Mouse (Mus musculus) C2C12 (cell line): ENCODE results near the gene Igf2r. TPM values are rescaled to one million over a fixed set of nuclear protein-coding genes. Genes with fewer than 3 reads are reported as not detected.

ENCODE experiments used
- H3K27me3 ChIP-seq: one replicate; pipeline ENCODE4 v1.6.1; 2011; ENCODE audit not compliant: control insufficient read depth, insufficient read depth, insufficient read length
- H3K36me3 ChIP-seq: one replicate; pipeline ENCODE4 v1.6.1; 2011; ENCODE audit not compliant: control insufficient read depth, insufficient read depth
- H3K4me3 ChIP-seq: one replicate; pipeline ENCODE4 v1.5.1; 2011; ENCODE audit warnings: mild to moderate bottlenecking, control low read depth; ENCODE audit not compliant: poor library complexity, insufficient read depth, severe bottlenecking
- H3K79me2 ChIP-seq: one replicate; pipeline ENCODE4 v1.6.1; 2011; ENCODE audit not compliant: control insufficient read depth, insufficient read depth
- H3K79me3 ChIP-seq: one replicate; pipeline ENCODE4 v1.6.1; 2011; ENCODE audit warnings: low read depth, control low read depth
- H3ac ChIP-seq: one replicate; pipeline ENCODE3; 2011; ENCODE audit warnings: low read depth; ENCODE audit not compliant: control insufficient read depth, insufficient read length
- CEBPB ChIP-seq: IDR thresholded peaks from one replicate; pipeline ENCODE4 v1.6.1; 2011; ENCODE audit warnings: low read depth, mild to moderate bottlenecking, control low read depth, moderate library complexity
- CTCF ChIP-seq: IDR thresholded peaks from one replicate; pipeline ENCODE4 v1.5.1; 2011; ENCODE audit not compliant: control insufficient read depth, insufficient read depth, insufficient read length
- FOSL1 ChIP-seq: IDR thresholded peaks from one replicate; pipeline ENCODE4 v1.8.0; 2011; ENCODE audit warnings: mild to moderate bottlenecking, low read length; ENCODE audit not compliant: poor library complexity, insufficient read depth, severe bottlenecking
- MAX ChIP-seq: IDR thresholded peaks from one replicate; pipeline ENCODE4 v1.6.1; 2011; ENCODE audit warnings: mild to moderate bottlenecking, control low read depth
- MYOD1 ChIP-seq: IDR thresholded peaks from one replicate; pipeline ENCODE4 v1.6.1; 2011; ENCODE audit warnings: low read depth; ENCODE audit not compliant: control insufficient read depth, insufficient read length
- MYOG ChIP-seq: IDR thresholded peaks from one replicate; pipeline ENCODE4 v1.6.1; 2011; ENCODE audit not compliant: control insufficient read depth, insufficient read length; ENCODE audit errors: extremely low read depth
- USF1 ChIP-seq: IDR thresholded peaks from one replicate; pipeline ENCODE4 v1.6.1; 2011; ENCODE audit warnings: low read depth, mild to moderate bottlenecking, control low read depth, moderate library complexity
- polyA plus RNA-seq: library from polyadenylated mRNA; unstranded; fragments of >200 nt; fragmentation: generic; extraction: Trizol; gene quantifications from one replicate; pipeline ENCODE4 v1.2.1, GENCODE M21; 2012; ENCODE audit warnings: missing spikeins

Igf2r gene
- polyA plus RNA-seq, 1 experiment, result 2.3 TPM

DNA sequence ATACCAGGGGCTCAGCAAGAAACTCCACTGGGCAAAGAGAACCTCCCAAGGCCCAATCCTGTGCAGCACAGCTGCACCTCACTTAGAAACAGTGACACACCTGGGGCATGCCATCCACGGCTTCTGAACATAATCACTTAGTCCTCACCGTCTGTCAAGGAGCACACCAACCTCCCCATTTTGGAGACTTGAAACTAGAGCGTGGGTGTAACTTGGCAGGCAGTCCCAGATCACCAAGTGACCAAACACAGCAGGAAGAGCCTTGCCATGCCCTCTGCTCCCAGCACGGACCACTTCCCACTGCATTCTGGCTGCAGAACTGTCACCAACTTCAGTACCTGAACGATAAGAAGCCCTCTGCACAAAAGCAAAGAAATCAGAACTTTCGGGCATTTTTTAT is 12.3 kb downstream of the Igf2r start:
- TF ChIP-seq MYOG, result no peak
- TF ChIP-seq CTCF, result no peak
- TF ChIP-seq MYOD1, result no peak
- TF ChIP-seq CEBPB, result no peak
- no peak for TF ChIP-seq USF1
- no peak for TF ChIP-seq FOSL1
- TF ChIP-seq MAX, result no peak

DNA sequence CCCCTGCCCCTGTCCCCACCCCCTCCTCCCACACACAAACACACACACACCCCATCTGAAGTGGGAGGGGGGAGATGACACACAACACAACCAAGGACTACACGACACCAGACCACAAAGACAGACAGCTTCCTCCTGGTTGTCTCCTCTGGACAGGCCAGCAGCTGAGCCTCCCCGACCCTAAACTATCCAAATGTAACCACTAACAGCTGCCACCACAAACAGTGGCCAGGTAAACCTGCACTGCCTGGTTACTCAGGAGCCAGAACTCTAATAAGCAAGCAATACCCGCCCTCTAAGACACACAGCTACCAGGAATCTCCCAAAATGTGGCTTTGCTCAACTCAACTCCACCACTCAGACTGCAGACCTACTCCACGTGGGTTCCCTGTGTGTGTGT is 13.5 kb downstream of the Igf2r start:
- Histone ChIP-seq H3ac (no peak overlapping the region), H3K79me3 (no peaks in the 10 kb centered on the region), H3K27me3 (no peaks in the 10 kb centered on the region), H3K4me3 (no peak overlapping the region), H3K36me3 (no peaks in the 10 kb centered on the region), H3K79me2 (no peaks in the 10 kb centered on the region)
- TF ChIP-seq USF1 (no peak), FOSL1 (no peak), CEBPB (no peak), CTCF (no peak), MYOG (no peak), MAX (no peak)

More for the DNA sequence above, 12.3 kb downstream of the Igf2r start:
- H3K4me3 ChIP-seq, result no peak overlapping the region
- H3K27me3 ChIP-seq, result no peaks in the 10 kb centered on the region
- no peak overlapping the region for H3ac ChIP-seq
- no peaks in the 10 kb centered on the region for H3K79me2 ChIP-seq
- no peaks in the 10 kb centered on the region for H3K36me3 ChIP-seq
- H3K79me3 ChIP-seq, result no peaks in the 10 kb centered on the region

DNA sequence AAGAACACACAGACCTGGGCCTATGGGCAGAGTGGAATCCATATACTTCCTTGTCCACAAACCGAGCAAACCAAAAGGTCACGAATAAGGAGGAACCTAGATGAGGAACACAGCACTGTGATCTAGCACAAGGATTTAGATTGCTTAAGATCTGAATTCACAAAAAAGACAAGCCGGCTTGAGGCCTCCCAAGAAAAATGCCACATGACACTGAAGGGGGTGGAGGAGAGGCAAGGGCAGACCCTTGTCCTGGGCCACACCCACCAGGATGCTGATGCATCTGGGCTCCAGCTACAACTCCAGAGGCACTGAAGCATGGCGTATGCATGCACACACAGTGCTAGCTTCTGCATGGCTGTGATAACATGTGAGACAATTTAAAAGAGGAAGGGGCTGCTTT is 14.3 kb downstream of the Igf2r start:
- Histone ChIP-seq H3K36me3 (no peaks in the 10 kb centered on the region), H3K4me3 (no peak overlapping the region), H3K79me3 (no peaks in the 10 kb centered on the region), H3K27me3 (no peaks in the 10 kb centered on the region), H3K79me2 (no peaks in the 10 kb centered on the region), H3ac (no peak overlapping the region)
- TF ChIP-seq FOSL1, result no peak
- no peak for TF ChIP-seq CTCF
- no peak for TF ChIP-seq CEBPB
- no peak for TF ChIP-seq USF1
- TF ChIP-seq MAX, result no peak
- no peak for TF ChIP-seq MYOD1
- TF ChIP-seq MYOG, result no peak

DNA sequence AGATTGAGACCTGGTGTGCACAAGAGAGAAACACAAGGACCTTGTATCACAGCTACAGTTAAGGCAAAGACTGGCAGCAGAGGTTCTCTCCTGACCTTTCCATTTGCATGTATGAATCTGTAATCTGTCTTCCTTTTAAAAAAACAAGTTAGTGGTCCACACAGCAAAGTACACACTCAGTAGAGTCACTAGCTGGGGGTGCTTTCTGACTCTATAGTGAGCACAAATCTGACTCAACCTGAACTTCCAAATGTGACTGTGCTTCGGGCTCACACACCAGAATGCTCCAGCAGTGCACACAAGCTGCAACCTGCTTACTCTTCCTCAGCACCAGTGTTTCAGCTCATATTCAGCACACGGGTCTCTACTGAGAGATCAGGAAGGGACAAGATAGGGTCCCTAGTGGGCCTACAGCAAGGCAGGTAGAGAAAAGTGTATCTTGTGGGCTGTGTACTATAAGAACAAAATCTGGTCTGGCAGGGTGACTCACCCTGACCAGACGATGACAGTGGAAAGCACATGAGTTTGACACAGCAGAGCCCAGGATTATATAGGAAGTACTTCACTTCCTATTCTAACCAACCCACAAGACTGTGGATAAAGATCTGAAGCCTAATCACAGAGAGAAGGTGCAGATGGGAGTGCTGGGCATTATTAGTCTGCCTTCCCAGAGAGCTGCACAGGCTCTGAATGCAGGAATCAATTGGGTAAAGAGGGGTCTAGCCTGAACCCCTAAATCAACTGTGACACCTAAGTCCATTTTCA is 15.0 kb downstream of the Igf2r start:
- Histone ChIP-seq H3ac (no peak overlapping the region), H3K36me3 (no peaks in the 10 kb centered on the region), H3K27me3 (no peaks in the 10 kb centered on the region), H3K79me3 (no peaks in the 10 kb centered on the region), H3K4me3 (no peak overlapping the region), H3K79me2 (no peaks in the 10 kb centered on the region)
- TF ChIP-seq FOSL1 (no peak), CEBPB (no peak), MYOD1 (no peak), MAX (no peak), MYOG (no peak), CTCF (no peak), USF1 (no peak)

DNA sequence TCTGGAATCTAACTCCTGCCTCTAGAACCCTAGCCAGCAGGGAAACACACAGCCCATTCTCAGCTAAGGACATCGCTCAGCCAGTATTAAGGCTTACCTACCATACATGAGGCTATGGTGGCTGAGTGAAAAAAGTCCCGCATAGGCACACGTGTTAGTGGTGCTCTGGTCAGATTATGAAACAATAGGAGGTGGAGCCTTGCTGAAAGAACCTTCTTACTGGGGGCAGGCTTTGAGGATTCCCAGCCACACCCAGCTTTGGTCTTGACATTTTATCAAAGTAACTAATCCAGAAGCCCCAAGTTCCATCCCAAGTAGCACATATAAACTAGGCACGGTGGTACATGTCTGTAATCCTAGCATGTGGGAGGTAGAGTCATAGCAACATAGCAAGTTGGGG is 16.4 kb downstream of the Igf2r start:
- no peaks in the 10 kb centered on the region for H3K79me2 ChIP-seq
- TF ChIP-seq MAX (no peak), FOSL1 (no peak), USF1 (no peak), MYOD1 (no peak), CEBPB (no peak), MYOG (no peak), CTCF (no peak)
- H3ac ChIP-seq, result no peak overlapping the region
- no peaks in the 10 kb centered on the region for H3K27me3 ChIP-seq
- no peaks in the 10 kb centered on the region for H3K79me3 ChIP-seq
- no peaks in the 10 kb centered on the region for H3K36me3 ChIP-seq
- H3K4me3 ChIP-seq, result no peak overlapping the region
